14 mouse cellular contexts compared by ENCODE assay signal in genomic region chr5:132472905-132473321, GRCm38 (mm10).
DNase-seq lines count a peak whose midpoint lies in the region; ATAC-seq and TF ChIP-seq lines count a peak whose summit lies in the region.
"Had no signal": no experiment of that assay in that cellular context is flagged by ENCODE, and none has a peak within 500 bp of the region (broad histone marks: within the 10 kb centered on the region; RNA-seq: fewer than 3 reads in every experiment).

No protein-coding gene starts in this region.

- WGBS in forebrain, postnatal 0 days, result 16% methylated on average over 5 of the region's 5 CpGs
- WGBS in midbrain, embryonic 13.5 days, result 60% methylated on average over 5 of the region's 5 CpGs
- 86% methylated on average over 5 of the region's 5 CpGs for WGBS in limb, embryonic 10.5 days

- H3K36me3 ChIP-seq in forebrain, postnatal 0 days (ENCODE audit: insufficient read depth), result no peaks in the 10 kb centered on the region
- H3K36me3 ChIP-seq in midbrain, embryonic 13.5 days, result no peaks in the 10 kb centered on the region; the same call in 1 of the 2 replicates
- no peaks in the 10 kb centered on the region; the same call in 1 of the 2 replicates for H3K36me3 ChIP-seq in limb, embryonic 10.5 days

- TF ChIP-seq CTCF in forebrain, postnatal 0 days (IDR thresholded peaks at IDR 0.05; ENCODE audit: low read depth), result no peak

- no peak for ATAC-seq in forebrain, postnatal 0 days
- no peak for ATAC-seq in monocyte, adult 5-6 weeks (replicated peaks; ENCODE audit: insufficient number of reproducible peaks, low FRiP score, low TSS enrichment, poor library complexity, severe bottlenecking)
- no peak for ATAC-seq in midbrain, embryonic 13.5 days
- ATAC-seq: Patski had no signal

- H3K27me3 ChIP-seq in forebrain, postnatal 0 days (ENCODE audit: insufficient read depth, low read length), result no peaks in the 10 kb centered on the region
- H3K27me3 ChIP-seq in midbrain, embryonic 13.5 days, result no peaks in the 10 kb centered on the region
- H3K27me3 ChIP-seq in limb, embryonic 10.5 days (ENCODE audit: low read depth, poor library complexity, severe bottlenecking), result no peaks in the 10 kb centered on the region
- H3K27me3 ChIP-seq: Patski had no signal

- H3K4me2 ChIP-seq in forebrain, postnatal 0 days (ENCODE audit: low read depth), result no peak overlapping the region
- H3K4me2 ChIP-seq in midbrain, embryonic 13.5 days (replicated peaks), result no peak overlapping the region

- peak overlapping the region; percentile 59; the same call in 1 of the 2 replicates for H3K27ac ChIP-seq in forebrain, postnatal 0 days (ENCODE audit: low read depth, low read length)
- no peak overlapping the region for H3K27ac ChIP-seq in midbrain, embryonic 13.5 days
- H3K27ac ChIP-seq in limb, embryonic 10.5 days, result no peak overlapping the region
- H3K27ac ChIP-seq: liver, embryonic 14.5 days had no signal

- peaks cover 17% of the 10 kb centered on the region for H3K4me1 ChIP-seq in forebrain, postnatal 0 days (ENCODE audit: insufficient read depth)
- peaks cover 25% of the 10 kb centered on the region for H3K4me1 ChIP-seq in midbrain, embryonic 13.5 days (replicated peaks)
- peaks cover 24% of the 10 kb centered on the region for H3K4me1 ChIP-seq in limb, embryonic 10.5 days

- no peak overlapping the region for H3K4me3 ChIP-seq in forebrain, postnatal 0 days (ENCODE audit: low read depth, low read length)
- no peak overlapping the region for H3K4me3 ChIP-seq in midbrain, embryonic 13.5 days (replicated peaks)
- H3K4me3 ChIP-seq in limb, embryonic 10.5 days, result no peak overlapping the region

- H3K9me3 ChIP-seq in forebrain, postnatal 0 days (ENCODE audit: low read length), result no peaks in the 10 kb centered on the region
- H3K9me3 ChIP-seq in midbrain, embryonic 13.5 days, result no peaks in the 10 kb centered on the region
- H3K9me3 ChIP-seq in limb, embryonic 10.5 days (replicated peaks), result no peaks in the 10 kb centered on the region

- peak; percentile 93 for DNase-seq in heart, adult 11 months
- DNase-seq in heart, adult 8-10 months (ENCODE audit: low spot score), result no peak
- peak; percentile 18 for DNase-seq in adrenal gland, postnatal 10 days
- peak; percentile 72 for DNase-seq in cerebellum, adult 11 months
- DNase-seq in forebrain, postnatal 0 days, result peak; percentile 58
- DNase-seq in limb, embryonic 10.5 days (ENCODE audit: low spot score), result no peak
- DNase-seq: gastrocnemius, postnatal 36 days; kidney, postnatal 10 days; lung, postnatal 4 days; spleen, adult 18-20 months had no signal

- H3K9ac ChIP-seq in forebrain, postnatal 0 days, result no peak overlapping the region
- H3K9ac ChIP-seq in midbrain, embryonic 13.5 days (replicated peaks), result no peak overlapping the region
- H3K9ac ChIP-seq: liver, embryonic 14.5 days had no signal

Comparison
In these comparisons a context has a peak if more than half of its experiments do, and no peak if none do; other contexts are left out.
1. DNase-seq: peak in heart, adult 11 months (single experiment), adrenal gland, postnatal 10 days (single experiment), cerebellum, adult 11 months (single experiment) and forebrain, postnatal 0 days (single experiment); none in heart, adult 8-10 months (single experiment) and limb, embryonic 10.5 days (single experiment).